Mouse (Mus musculus) lung, postnatal 0 days (tissue): ENCODE results near the gene Gm11938.

ENCODE experiments used
- CTCF ChIP-seq: IDR thresholded peaks from 2 replicates; pipeline ENCODE4 v1.5.1; 2016; ENCODE audit warnings: antibody characterized with exemption, mild to moderate bottlenecking
- EP300 ChIP-seq: IDR thresholded peaks from 2 replicates; pipeline ENCODE4 v1.6.1; 2016; ENCODE audit warnings: antibody characterized with exemption, mild to moderate bottlenecking, control low read depth

GRCm38 (mm10) chr11:99609126-99609525 lies 6.0 kb upstream of the Gm11938 start:
- TF ChIP-seq CTCF (no peak), EP300 (no peak)
